Mouse (Mus musculus) frontal cortex, adult (tissue): Measurements from ENCODE around the gene Xrcc4.
"Not testable (repeated sequence)": the region's sequence is repeated elsewhere in the genome, so short reads cannot be mapped to it uniquely, and the experiment has no call there.

ENCODE experiments used
- ATAC-seq: cut with Nextera tagmentation; 2 replicates; pipeline ENCODE4 v1.9.2; 2017; ENCODE audit warnings: mild to moderate bottlenecking, moderate library complexity, mixed read lengths; ENCODE audit not compliant: low TSS enrichment

Gene Xrcc4

DNA sequence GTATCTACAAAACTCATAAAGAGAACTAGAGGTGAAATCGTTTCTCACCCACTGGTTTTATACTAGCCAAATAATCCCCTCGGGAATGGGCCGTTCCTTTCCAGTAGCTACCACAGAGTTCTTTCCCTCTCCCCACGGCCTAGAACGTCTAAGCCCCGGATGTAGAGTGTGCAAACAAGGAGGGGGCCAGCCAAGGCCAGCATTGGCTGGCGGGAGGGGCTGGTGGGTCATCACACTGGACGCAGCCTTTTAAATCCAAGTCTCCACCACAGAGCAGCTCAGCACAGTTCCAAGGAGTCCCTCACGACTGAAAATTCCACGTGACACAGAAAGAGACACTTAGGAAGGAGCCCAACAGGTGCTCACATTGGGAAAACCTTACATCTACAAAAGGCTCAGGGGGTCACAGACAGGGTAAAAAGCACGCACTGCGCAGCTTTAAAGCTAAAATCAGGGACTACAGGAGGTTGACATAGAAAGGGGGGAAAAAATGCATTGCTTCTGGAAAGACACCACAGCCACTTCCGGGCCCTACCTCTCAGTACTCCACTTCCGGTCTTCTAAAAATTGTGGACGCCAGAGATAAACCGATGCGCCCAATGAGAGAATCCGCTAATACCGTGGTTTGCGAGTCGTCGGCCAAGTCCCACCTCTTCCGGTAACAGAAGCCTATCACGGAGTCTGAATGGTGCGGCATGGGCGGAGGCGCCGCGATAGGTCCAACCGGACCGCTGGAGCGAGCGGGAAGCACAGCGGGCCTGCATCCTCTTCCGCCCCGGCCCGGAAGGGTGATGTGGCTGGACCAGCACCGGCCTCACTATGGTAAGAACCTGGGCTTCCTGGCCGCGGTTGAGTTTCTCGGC is at the start of gene Xrcc4, which contains the start of gene Tmem167:
Gene Xrcc4, minus strand, starts transcription at position 647 of the 863 bp plus-strand sequence.
Gene Tmem167, plus strand, starts transcription at position 162 of the 863 bp plus-strand sequence.
- peak; percentile 99 for ATAC-seq

- ATAC-seq, result peak; percentile 76
Measured at GRCm38 (mm10) chr13:90136156-90136910, 46.9 kb upstream of the Xrcc4 start.

GRCm38 (mm10) chr13:90111681-90112080 is 22.3 kb upstream of the Xrcc4 start:
- ATAC-seq, result no peak

DNA sequence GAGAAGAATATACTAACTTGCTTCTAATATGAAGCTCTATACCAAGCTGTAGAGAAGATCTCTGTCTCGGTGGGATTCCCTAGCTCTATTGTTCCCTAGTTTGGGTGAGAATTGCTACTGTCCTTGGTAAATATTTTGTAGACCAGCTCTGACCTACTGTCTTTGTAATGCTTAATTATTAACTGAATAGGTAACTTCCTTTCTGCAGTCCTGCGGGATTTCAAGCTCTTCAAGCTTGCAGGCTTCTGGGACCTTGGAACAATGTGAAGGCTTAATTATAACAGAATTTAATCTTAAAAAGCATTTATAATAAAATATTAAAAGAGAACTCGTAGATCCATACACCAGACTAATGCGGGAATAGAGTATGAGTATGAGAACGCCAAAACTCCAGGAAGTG is 19.3 kb upstream of the Xrcc4 start:
- not testable (repeated sequence) for ATAC-seq

GRCm38 (mm10) chr13:90106139-90106538 is 16.7 kb upstream of the Xrcc4 start:
- ATAC-seq, result peak; percentile 55

DNA sequence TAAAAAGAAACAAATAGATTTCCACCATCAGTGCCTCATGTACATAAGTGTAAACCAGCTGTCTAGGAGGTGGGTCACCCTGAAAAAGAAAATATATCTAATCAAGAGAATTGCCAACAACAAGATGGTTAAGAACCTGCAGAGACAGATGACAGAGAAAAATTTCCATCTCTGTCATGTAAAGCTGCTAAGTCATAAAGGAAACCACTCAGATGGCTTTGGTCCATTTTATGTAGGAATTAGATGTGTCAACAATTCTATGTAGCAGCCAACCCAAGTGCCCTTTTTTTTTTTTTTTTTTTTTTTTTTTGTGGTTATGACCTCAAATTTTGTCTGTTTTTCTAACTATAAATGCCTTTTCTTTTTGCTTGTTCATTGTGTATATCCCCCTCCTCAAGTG is 12.1 kb upstream of the Xrcc4 start:
- ATAC-seq, result no peak

- peak; percentile 62 for ATAC-seq
Measured at GRCm38 (mm10) chr13:90089825-90090183, 396 bp upstream of the Xrcc4 start.

DNA sequence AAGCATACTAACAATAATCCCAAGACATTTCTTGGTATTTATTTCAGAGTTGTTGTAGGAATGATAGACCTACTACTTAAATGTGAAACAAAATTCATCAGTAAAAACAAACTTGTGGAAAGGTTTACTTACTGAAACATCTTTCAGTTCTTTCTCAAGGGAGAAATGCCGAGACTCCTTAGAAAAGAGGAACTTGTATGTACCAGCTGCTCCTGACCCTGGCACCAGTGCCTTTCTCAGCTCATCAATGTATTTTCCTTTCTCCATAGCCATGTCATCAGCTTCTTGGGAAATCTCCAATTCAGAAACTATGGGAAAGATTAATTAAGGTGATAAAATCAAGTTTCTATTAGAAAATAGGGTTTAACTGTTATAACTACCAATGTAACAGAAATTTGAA is 27.5 kb downstream of the Xrcc4 start:
- ATAC-seq, result no peak

DNA sequence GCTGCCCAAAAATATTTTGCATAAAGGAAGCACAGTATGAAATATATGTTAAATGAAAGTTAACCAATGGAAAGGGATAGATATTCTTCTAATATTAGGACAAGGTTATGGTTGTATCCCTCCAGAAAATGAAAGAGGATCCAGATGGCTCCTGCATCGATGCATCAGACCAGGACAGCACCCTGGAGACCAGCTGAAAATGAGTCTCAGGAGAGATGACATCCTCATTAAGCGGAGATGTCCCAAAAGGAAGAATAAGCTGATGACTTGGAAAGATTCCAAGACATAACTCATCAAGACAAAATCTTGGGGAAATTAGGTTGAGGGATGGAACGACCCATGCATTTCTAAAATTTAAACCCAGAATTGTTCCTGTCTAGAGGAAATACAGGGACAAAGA is 37.0 kb downstream of the Xrcc4 start:
- ATAC-seq, result no peak

GRCm38 (mm10) chr13:90051735-90052134 is 37.7 kb downstream of the Xrcc4 start:
- no peak for ATAC-seq

DNA sequence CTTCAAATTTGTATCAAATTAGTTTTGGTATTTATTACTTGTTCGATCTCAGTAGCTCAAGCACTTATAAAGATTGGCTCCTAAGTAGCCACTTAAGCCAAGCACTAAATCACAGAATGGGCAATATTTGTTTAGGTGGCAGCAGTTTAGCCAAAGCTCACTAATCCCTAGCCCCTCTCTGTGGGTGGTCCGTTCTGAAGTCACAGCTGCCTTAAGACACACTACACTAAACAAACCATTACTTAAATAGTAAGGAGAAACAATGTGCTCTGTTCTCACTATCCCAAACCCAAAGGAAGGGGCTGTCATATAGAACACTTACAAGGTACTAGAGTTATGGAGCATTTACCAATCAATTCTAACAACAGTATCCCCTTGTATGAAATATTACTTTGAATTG is 49.8 kb downstream of the Xrcc4 start:
- no peak for ATAC-seq

DNA sequence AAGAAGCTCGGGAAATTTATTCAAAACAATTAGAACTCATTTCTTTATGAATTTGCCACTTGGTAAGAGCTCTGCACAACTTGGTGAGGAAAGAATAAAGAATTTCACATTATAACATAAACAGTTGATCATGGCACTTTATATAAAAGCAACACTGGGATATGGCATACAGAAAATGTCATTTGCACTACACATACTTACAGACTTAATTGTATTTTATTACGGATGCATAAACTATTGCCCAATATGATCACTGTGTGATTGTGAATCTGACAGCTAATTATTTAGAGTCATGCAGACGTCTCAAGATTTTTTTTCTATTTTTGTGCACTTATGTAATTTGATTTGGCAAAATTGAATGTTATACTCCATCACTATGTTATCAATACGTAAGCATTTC is 56.4 kb downstream of the Xrcc4 start:
- no peak for ATAC-seq

- ATAC-seq, result peak; percentile 73
Measured at GRCm38 (mm10) chr13:90032523-90032922, 56.9 kb downstream of the Xrcc4 start.

GRCm38 (mm10) chr13:90030911-90031310 is 58.5 kb downstream of the Xrcc4 start:
- no peak for ATAC-seq

- no peak for ATAC-seq
Measured at GRCm38 (mm10) chr13:90012620-90013019, 76.8 kb downstream of the Xrcc4 start.

DNA sequence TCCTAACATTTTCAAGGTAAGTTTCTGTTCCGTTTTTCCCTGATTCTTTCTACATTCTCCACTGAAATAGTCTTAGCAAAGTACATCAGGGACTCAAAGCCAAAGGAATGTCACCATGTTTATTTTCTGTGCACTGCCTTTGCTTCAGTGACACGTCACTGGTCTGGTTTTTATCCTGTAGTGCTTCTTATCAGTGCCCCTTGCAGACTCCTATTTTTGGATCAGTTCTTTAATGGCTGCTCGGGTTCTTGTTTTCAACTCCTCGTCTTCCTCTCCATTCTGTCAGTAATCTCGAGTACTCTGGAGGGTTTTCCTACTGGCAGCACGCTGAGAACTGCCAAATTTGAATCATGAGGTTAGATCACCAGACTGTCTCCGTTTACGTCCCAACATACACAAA is 77.2 kb downstream of the Xrcc4 start:
- ATAC-seq, result no peak

GRCm38 (mm10) chr13:90011129-90011528 is 78.3 kb downstream of the Xrcc4 start:
- ATAC-seq, result peak; percentile 58; the same call in 1 of the 2 replicates

DNA sequence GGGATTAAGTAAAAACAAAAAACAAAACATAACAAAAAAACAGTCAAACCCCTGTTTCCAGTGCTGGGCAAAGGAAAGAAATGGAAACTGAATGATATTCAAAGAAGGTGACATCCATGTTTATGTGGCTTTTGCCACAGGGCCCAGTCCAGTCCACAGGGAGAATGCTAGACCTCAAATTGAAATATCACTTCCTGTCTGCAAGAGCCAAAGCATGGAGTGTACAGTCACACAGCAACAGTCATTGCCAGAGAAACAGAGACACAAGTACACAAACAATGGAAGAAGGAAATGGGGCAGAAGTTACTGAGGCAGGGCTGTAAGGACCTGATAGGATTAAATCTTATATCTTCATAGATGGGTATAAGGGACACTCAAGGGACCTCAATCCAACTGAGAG is 79.6 kb downstream of the Xrcc4 start:
- ATAC-seq, result no peak; the same call in 1 of the 2 replicates

- no peak for ATAC-seq
Measured at GRCm38 (mm10) chr13:90005561-90005960, 83.8 kb downstream of the Xrcc4 start.

GRCm38 (mm10) chr13:89997531-89997930 is 91.9 kb downstream of the Xrcc4 start:
- ATAC-seq, result no peak

DNA sequence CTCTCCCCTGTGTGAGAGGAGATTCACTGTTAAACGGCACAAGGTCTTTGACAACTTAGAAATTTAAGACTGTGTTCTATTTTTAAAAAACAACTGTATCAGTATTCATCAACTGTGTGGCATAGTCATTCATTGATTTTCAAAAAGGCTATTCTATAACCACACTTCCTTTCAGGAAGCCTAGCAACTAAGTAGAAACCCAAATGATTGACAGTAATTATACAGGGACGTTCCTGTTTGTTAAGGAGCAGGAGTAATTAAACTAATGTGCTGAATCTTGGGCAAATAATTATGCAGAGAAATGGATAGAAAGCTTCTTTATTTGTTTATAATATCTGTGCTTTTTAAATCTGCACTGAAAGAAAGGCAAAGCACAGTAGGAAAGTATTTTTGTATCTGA is 103.3 kb downstream of the Xrcc4 start:
- no peak for ATAC-seq

- ATAC-seq, result no peak
Measured at GRCm38 (mm10) chr13:89970940-89971339, 118.5 kb downstream of the Xrcc4 start.

DNA sequence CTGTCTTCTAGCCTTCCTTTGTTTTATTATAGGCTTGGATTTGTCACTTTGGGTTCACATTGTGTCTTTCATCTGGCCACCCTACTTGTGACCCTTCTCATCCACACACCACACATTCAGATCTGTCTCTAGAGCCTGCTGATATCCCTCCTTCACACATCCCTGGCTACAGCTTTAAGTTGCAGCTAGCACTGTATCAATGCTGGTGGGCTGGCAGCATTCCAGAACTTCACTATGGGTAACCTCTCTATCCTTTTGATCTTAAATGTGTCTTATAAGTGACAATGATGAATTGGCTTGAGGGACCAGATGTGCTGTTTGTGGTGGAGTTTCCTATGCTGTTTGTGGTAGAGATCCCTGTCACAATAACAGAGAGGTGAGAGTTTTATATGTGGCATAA is 120.7 kb downstream of the Xrcc4 start:
- ATAC-seq, result no peak
